Mouse (Mus musculus): Measurements from ENCODE around the gene Atp2b1. TPM values are rescaled to one million over a fixed set of nuclear protein-coding genes. Genes with fewer than 3 reads are reported as not detected.
A peak's percentile ranks its signal among the peaks of the same experiment; 100 is the strongest.

Atp2b1 gene
- total and polyA plus RNA-seq, 3 experiments, result 25.0 to 41.7 (median 31.7) TPM

GRCm38 (mm10) chr10:98940137-98940536 is 25.9 kb downstream of the Atp2b1 start:
- Histone ChIP-seq H3K4me3 (replicated peaks in 1 of 3; ENCODE audit: low read depth in 2 of 3, low read length in 2 of 3, poor library complexity in 1 of 3) (no peak overlapping the region), H3K9me3 (replicated peaks; ENCODE audit: low read length) (no peaks in the 10 kb centered on the region), H3K27me3 (replicated peaks) (no peaks in the 10 kb centered on the region), H3K36me3 (replicated peaks in 1 of 2; ENCODE audit: control insufficient read depth in 1 of 2, insufficient read depth in 1 of 2, low read length in 1 of 2) (peaks cover 0 to 27% of the 10 kb centered on the region in 2 experiments), H3K27ac (ENCODE audit: insufficient read depth, low read depth) (no peak overlapping the region), H3K4me1 (ENCODE audit: control insufficient read depth in 1 of 2, insufficient read depth in 2 of 2) (peaks cover 17 to 55% of the 10 kb centered on the region in 2 experiments; a peak in 3 of 4 replicates), H3K4me2 (ENCODE audit: insufficient read depth, low read depth, poor library complexity, severe bottlenecking) (no peak overlapping the region), H3K79me2 (replicated peaks; ENCODE audit: control insufficient read depth, extremely low read depth, insufficient read depth, poor library complexity, severe bottlenecking) (peaks cover 45% of the 10 kb centered on the region), H3K9ac (ENCODE audit: insufficient read depth, low read depth) (no peak overlapping the region)
- in situ Hi-C loops (cut with MboI; ENCODE audit: low pct_ligation_motif_present, low pct_unique_long_range_greater_than_20kb, low sequenced_read_pairs), result no loop called here
- dilution Hi-C loops (cut with MboI; ENCODE audit: extremely low pct_ligation_motif_present, extremely low pct_unique_long_range_greater_than_20kb, low sequenced_read_pairs), result no loop called here
- TF ChIP-seq SIN3A (IDR thresholded peaks at IDR 0.05; ENCODE audit: low read length), result no peak
- no peak for TF ChIP-seq JUND (conservative IDR thresholded peaks at IDR 0.05; ENCODE audit: low read depth, low read length)
- no peak for TF ChIP-seq EP300 (IDR thresholded peaks at IDR 0.05; ENCODE audit: low read length)
- TF ChIP-seq MYC (IDR thresholded peaks at IDR 0.05; ENCODE audit: low read depth, low read length), result no peak
- TF ChIP-seq PAX5 (IDR thresholded peaks at IDR 0.05; ENCODE audit: low read length), result no peak
- TF ChIP-seq NRF1 (IDR thresholded peaks at IDR 0.05; ENCODE audit: low read depth, low read length), result no peak
- TF ChIP-seq MAZ (IDR thresholded peaks at IDR 0.05; ENCODE audit: low read depth, low read length), result no peak
- TF ChIP-seq GABPA (IDR thresholded peaks at IDR 0.05; ENCODE audit: insufficient replicate concordance, low read depth, low read length), result no peak
- no peak for TF ChIP-seq USF1 (IDR thresholded peaks at IDR 0.05; ENCODE audit: low read depth, low read length)
- no peak for DNase-seq (ENCODE audit: extremely low read depth)

GRCm38 (mm10) chr10:98940799-98941198 is 26.6 kb downstream of the Atp2b1 start:
- Histone ChIP-seq H3K27me3 (replicated peaks) (no peaks in the 10 kb centered on the region), H3K27ac (ENCODE audit: insufficient read depth, low read depth) (no peak overlapping the region; the same call in 1 of the 2 replicates), H3K9me3 (replicated peaks; ENCODE audit: low read length) (no peaks in the 10 kb centered on the region), H3K4me2 (ENCODE audit: insufficient read depth, low read depth, poor library complexity, severe bottlenecking) (0 out of 2 replicates have a peak overlapping the region, but pooled peaks have one; percentile 35), H3K36me3 (replicated peaks in 1 of 2; ENCODE audit: control insufficient read depth in 1 of 2, insufficient read depth in 1 of 2, low read length in 1 of 2) (peaks cover 0 to 25% of the 10 kb centered on the region in 2 experiments), H3K79me2 (replicated peaks; ENCODE audit: control insufficient read depth, extremely low read depth, insufficient read depth, poor library complexity, severe bottlenecking) (peaks cover 49% of the 10 kb centered on the region), H3K9ac (ENCODE audit: insufficient read depth, low read depth) (no peak overlapping the region), H3K4me3 (replicated peaks in 1 of 3; ENCODE audit: low read depth in 2 of 3, low read length in 2 of 3, poor library complexity in 1 of 3) (no peak overlapping the region), H3K4me1 (ENCODE audit: control insufficient read depth in 1 of 2, insufficient read depth in 2 of 2) (peaks cover 17 to 61% of the 10 kb centered on the region in 2 experiments; a peak in 3 of 4 replicates)
- dilution Hi-C loops (cut with MboI; ENCODE audit: extremely low pct_ligation_motif_present, extremely low pct_unique_long_range_greater_than_20kb, low sequenced_read_pairs), result no loop called here
- in situ Hi-C loops (cut with MboI; ENCODE audit: low pct_ligation_motif_present, low pct_unique_long_range_greater_than_20kb, low sequenced_read_pairs), result no loop called here
- TF ChIP-seq BHLHE40 (IDR thresholded peaks at IDR 0.05; ENCODE audit: low read depth, low read length), result no peak
- DNase-seq (ENCODE audit: extremely low read depth), result no peak

- H3K27ac ChIP-seq (ENCODE audit: insufficient read depth, low read depth), result no peak overlapping the region
- peak; percentile 65 for DNase-seq (ENCODE audit: extremely low read depth)
- H3K79me2 ChIP-seq (replicated peaks; ENCODE audit: control insufficient read depth, extremely low read depth, insufficient read depth, poor library complexity, severe bottlenecking), result peaks cover 49% of the 10 kb centered on the region
- H3K4me3 ChIP-seq (replicated peaks in 1 of 3; ENCODE audit: low read depth in 2 of 3, low read length in 2 of 3, poor library complexity in 1 of 3), result no peak overlapping the region
- H3K9me3 ChIP-seq (replicated peaks; ENCODE audit: low read length), result no peaks in the 10 kb centered on the region
- peaks cover 0 to 20% of the 10 kb centered on the region in 2 experiments for H3K36me3 ChIP-seq (replicated peaks in 1 of 2; ENCODE audit: control insufficient read depth in 1 of 2, insufficient read depth in 1 of 2, low read length in 1 of 2)
- H3K27me3 ChIP-seq (replicated peaks), result no peaks in the 10 kb centered on the region
- peaks cover 17 to 70% of the 10 kb centered on the region in 2 experiments; a peak in 3 of 4 replicates for H3K4me1 ChIP-seq (ENCODE audit: control insufficient read depth in 1 of 2, insufficient read depth in 2 of 2)
- peak; percentile 68 for TF ChIP-seq ZNF384 (IDR thresholded peaks at IDR 0.05; ENCODE audit: low read depth, low read length)
- TF ChIP-seq ZKSCAN1 (IDR thresholded peaks at IDR 0.05; ENCODE audit: borderline replicate concordance, low read depth, low read length), result no peak
- no peak for TF ChIP-seq BHLHE40 (IDR thresholded peaks at IDR 0.05; ENCODE audit: low read depth, low read length)
- no peak for TF ChIP-seq CTCF (conservative IDR thresholded peaks at IDR 0.05 in 1 of 2, IDR thresholded peaks at IDR 0.05 in 1 of 2; ENCODE audit: low read depth in 2 of 2, low read length in 2 of 2)
- no peak overlapping the region for H3K4me2 ChIP-seq (ENCODE audit: insufficient read depth, low read depth, poor library complexity, severe bottlenecking)
- dilution Hi-C loops (cut with MboI; ENCODE audit: extremely low pct_ligation_motif_present, extremely low pct_unique_long_range_greater_than_20kb, low sequenced_read_pairs), result no loop called here
- no peak overlapping the region for H3K9ac ChIP-seq (ENCODE audit: insufficient read depth, low read depth)
- in situ Hi-C loops (cut with MboI; ENCODE audit: low pct_ligation_motif_present, low pct_unique_long_range_greater_than_20kb, low sequenced_read_pairs), result no loop called here
These were observed 27.8 kb downstream of the Atp2b1 start for GRCm38 (mm10) chr10:98941991-98942390.

All from CH12.LX (cell line).